19 mouse cellular contexts compared by ENCODE assay signal in the genomic region with DNA sequence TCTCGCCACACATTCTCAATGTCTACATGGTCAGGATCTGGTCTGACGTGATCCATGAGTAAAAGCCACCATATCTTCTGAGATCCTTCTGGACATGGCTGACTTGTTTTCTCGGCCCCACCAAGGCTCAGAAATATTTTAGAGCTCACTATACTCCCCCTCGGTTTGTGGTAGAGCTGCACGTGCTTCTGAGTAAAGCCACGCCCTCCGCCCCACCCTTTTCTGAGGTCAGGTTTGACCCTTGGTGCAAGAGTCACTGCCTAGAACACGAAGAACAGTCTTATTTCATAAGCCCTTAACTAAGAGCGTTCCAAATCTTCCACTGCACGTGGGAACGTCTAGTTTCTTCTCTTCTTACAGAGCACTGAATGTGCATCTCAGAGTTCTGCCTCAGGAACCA. TPM values are rescaled to one million over a fixed set of nuclear protein-coding genes. Genes with fewer than 3 reads are reported as not detected.
DNase-seq lines count a peak whose midpoint lies in the region; ATAC-seq and TF ChIP-seq lines count a peak whose summit lies in the region.
"Had no signal": no experiment of that assay in that cellular context is flagged by ENCODE, and none has a peak within 500 bp of the region (broad histone marks: within the 10 kb centered on the region; RNA-seq: fewer than 3 reads in every experiment).

No protein-coding gene starts in this region.

- H3K4me1 ChIP-seq in embryonic facial prominence, embryonic 13.5 days, result no peaks in the 10 kb centered on the region
- no peaks in the 10 kb centered on the region for H3K4me1 ChIP-seq in embryonic facial prominence, embryonic 10.5 days
- no peaks in the 10 kb centered on the region for H3K4me1 ChIP-seq in kidney, postnatal 0 days (replicated peaks; ENCODE audit: insufficient read depth, low read length)
- H3K4me1 ChIP-seq in liver, embryonic 11.5 days (replicated peaks; ENCODE audit: control insufficient read depth, insufficient read depth, low read length), result no peaks in the 10 kb centered on the region; the same call in 1 of the 2 replicates
- no peaks in the 10 kb centered on the region for H3K4me1 ChIP-seq in lung, postnatal 0 days (ENCODE audit: insufficient read depth, low read depth, low read length)
- H3K4me1 ChIP-seq: heart, embryonic 10.5 days had no signal

- ATAC-seq in embryonic facial prominence, embryonic 13.5 days (ENCODE audit: insufficient number of reproducible peaks, insufficient read depth, low FRiP score, low TSS enrichment, low read depth), result no peak
- ATAC-seq in kidney, postnatal 0 days (replicated peaks; ENCODE audit: low FRiP score, low read depth), result 0 out of 2 replicates have a peak, but pooled peaks have one; percentile 13
- 0 out of 2 replicates have a peak, but pooled peaks have one; percentile 41 for ATAC-seq in liver, embryonic 11.5 days (replicated peaks; ENCODE audit: low FRiP score)
- ATAC-seq in lung, postnatal 0 days, result no peak

- no peak for TF ChIP-seq EP300 in lung, postnatal 0 days (IDR thresholded peaks at IDR 0.05)

- H3K4me3 ChIP-seq in embryonic facial prominence, embryonic 13.5 days, result no peak overlapping the region
- H3K4me3 ChIP-seq in embryonic facial prominence, embryonic 10.5 days, result no peak overlapping the region
- H3K4me3 ChIP-seq in kidney, postnatal 0 days (replicated peaks; ENCODE audit: low read depth, low read length), result no peak overlapping the region
- no peak overlapping the region for H3K4me3 ChIP-seq in liver, embryonic 11.5 days (ENCODE audit: low read depth, low read length)
- H3K4me3 ChIP-seq in lung, postnatal 0 days (ENCODE audit: low read depth, low read length), result no peak overlapping the region
- H3K4me3 ChIP-seq: heart, embryonic 10.5 days; layer of hippocampus, adult 2 months; left cerebral cortex, adult 2 months; limb, embryonic 15.5 days; myocyte had no signal

- no peak overlapping the region for H3K9ac ChIP-seq in embryonic facial prominence, embryonic 13.5 days
- no peak overlapping the region for H3K9ac ChIP-seq in kidney, postnatal 0 days (ENCODE audit: low read depth, low read length)
- no peak overlapping the region for H3K9ac ChIP-seq in liver, embryonic 11.5 days (ENCODE audit: low read depth, low read length)
- no peak overlapping the region for H3K9ac ChIP-seq in lung, postnatal 0 days (replicated peaks; ENCODE audit: low read depth)
- H3K9ac ChIP-seq: limb, embryonic 15.5 days had no signal

- peak overlapping the region; percentile 11; the same call in 1 of the 2 replicates for H3K4me2 ChIP-seq in embryonic facial prominence, embryonic 13.5 days
- no peak overlapping the region for H3K4me2 ChIP-seq in kidney, postnatal 0 days (ENCODE audit: low read length)
- H3K4me2 ChIP-seq in liver, embryonic 11.5 days, result peak overlapping the region; percentile 24
- H3K4me2 ChIP-seq in lung, postnatal 0 days (replicated peaks; ENCODE audit: low read depth, low read length), result no peak overlapping the region
- H3K4me2 ChIP-seq: limb, embryonic 15.5 days had no signal

- TF ChIP-seq CTCF in kidney, postnatal 0 days (IDR thresholded peaks at IDR 0.05; ENCODE audit: low read depth), result no peak
- TF ChIP-seq CTCF in lung, postnatal 0 days (IDR thresholded peaks at IDR 0.05), result no peak

- no peak overlapping the region for H3K27ac ChIP-seq in embryonic facial prominence, embryonic 13.5 days
- H3K27ac ChIP-seq in embryonic facial prominence, embryonic 10.5 days (replicated peaks), result no peak overlapping the region
- H3K27ac ChIP-seq in kidney, postnatal 0 days, result no peak overlapping the region
- H3K27ac ChIP-seq in liver, embryonic 11.5 days (ENCODE audit: low read depth, low read length), result no peak overlapping the region
- no peak overlapping the region for H3K27ac ChIP-seq in lung, postnatal 0 days (ENCODE audit: low read length)
- H3K27ac ChIP-seq: heart, embryonic 10.5 days; layer of hippocampus, adult 2 months; left cerebral cortex, adult 2 months; limb, embryonic 15.5 days had no signal

- H3K27me3 ChIP-seq in embryonic facial prominence, embryonic 13.5 days, result peaks cover 13% of the 10 kb centered on the region; the same call in 1 of the 2 replicates
- H3K27me3 ChIP-seq in embryonic facial prominence, embryonic 10.5 days (replicated peaks; ENCODE audit: low read depth, poor library complexity, severe bottlenecking), result peaks cover 11% of the 10 kb centered on the region; the same call in 1 of the 2 replicates
- no peaks in the 10 kb centered on the region for H3K27me3 ChIP-seq in kidney, postnatal 0 days (ENCODE audit: insufficient read depth, low read length)
- H3K27me3 ChIP-seq in liver, embryonic 11.5 days (replicated peaks; ENCODE audit: control insufficient read depth, insufficient read depth, low read length), result no peaks in the 10 kb centered on the region
- no peaks in the 10 kb centered on the region for H3K27me3 ChIP-seq in lung, postnatal 0 days (replicated peaks; ENCODE audit: insufficient read depth, low read length)
- H3K27me3 ChIP-seq: limb, embryonic 15.5 days had no signal

- H3K9me3 ChIP-seq in embryonic facial prominence, embryonic 13.5 days, result no peaks in the 10 kb centered on the region
- H3K9me3 ChIP-seq in embryonic facial prominence, embryonic 10.5 days, result no peaks in the 10 kb centered on the region
- H3K9me3 ChIP-seq in kidney, postnatal 0 days (replicated peaks; ENCODE audit: low read length), result no peaks in the 10 kb centered on the region
- H3K9me3 ChIP-seq in liver, embryonic 11.5 days (ENCODE audit: control insufficient read depth, low read length), result no peaks in the 10 kb centered on the region
- no peaks in the 10 kb centered on the region for H3K9me3 ChIP-seq in lung, postnatal 0 days (ENCODE audit: low read length)
- H3K9me3 ChIP-seq: heart, embryonic 10.5 days; limb, embryonic 15.5 days had no signal

- no peak for DNase-seq in embryonic facial prominence, embryonic 10.5 days (ENCODE audit: low spot score)
- DNase-seq in kidney, postnatal 0 days (ENCODE audit: low spot score), result no peak
- no peak for DNase-seq in kidney, postnatal 4 days
- DNase-seq in 416B (ENCODE audit: low read depth), result peak; percentile 12
- no peak for DNase-seq in liver, embryonic 11.5 days (ENCODE audit: low spot score)
- DNase-seq in lung, postnatal 0 days (ENCODE audit: low spot score), result no peak
- DNase-seq in spleen, postnatal 36 days (ENCODE audit: low spot score in 2 of 2), result no peak
- DNase-seq: adrenal gland, adult 2 months; cerebellum, adult 9-10 months; heart, postnatal 4 days; kidney, adult 8-10 months; lung, postnatal 4 days; thymus, postnatal 4 days had no signal

- H3K36me3 ChIP-seq in embryonic facial prominence, embryonic 13.5 days, result no peaks in the 10 kb centered on the region
- no peaks in the 10 kb centered on the region for H3K36me3 ChIP-seq in embryonic facial prominence, embryonic 10.5 days (replicated peaks)
- no peaks in the 10 kb centered on the region for H3K36me3 ChIP-seq in kidney, postnatal 0 days (ENCODE audit: insufficient read depth, low read length)
- no peaks in the 10 kb centered on the region for H3K36me3 ChIP-seq in liver, embryonic 11.5 days (ENCODE audit: control insufficient read depth, insufficient read depth, low read length)
- no peaks in the 10 kb centered on the region for H3K36me3 ChIP-seq in lung, postnatal 0 days (ENCODE audit: insufficient read depth, low read length)
- H3K36me3 ChIP-seq: heart, embryonic 10.5 days; limb, embryonic 15.5 days had no signal

- 47% methylated on average over 11 of the region's 11 CpGs for WGBS in embryonic facial prominence, embryonic 13.5 days
- WGBS in embryonic facial prominence, embryonic 10.5 days, result 59% methylated on average over 11 of the region's 11 CpGs
- 47% methylated on average over 11 of the region's 11 CpGs for WGBS in kidney, postnatal 0 days
- 43% methylated on average over 11 of the region's 11 CpGs for WGBS in liver, embryonic 11.5 days
- WGBS in lung, postnatal 0 days, result 55% methylated on average over 11 of the region's 11 CpGs

RNA-seq across cellular contexts. Expression of a gene that starts 6.8 kb away (rescaled TPM):
- polyA plus RNA-seq in embryonic facial prominence, embryonic 13.5 days (2015; fragmentation: Nextera tagmentation; extraction: Ambion mirVana), result 3.2 and 5.1 TPM in 2 replicates
- 0.62 and 1.0 TPM in 2 replicates for polyA plus RNA-seq in embryonic facial prominence, embryonic 10.5 days (2016; fragmentation: Nextera tagmentation; extraction: Ambion mirVana)
- 7.7 and 8.6 TPM in 2 replicates for polyA plus RNA-seq in kidney, postnatal 0 days (2015; fragmentation: Nextera tagmentation; extraction: Ambion mirVana)
- polyA plus RNA-seq in liver, embryonic 11.5 days (2014; fragmentation: Nextera tagmentation; extraction: Ambion mirVana), result 2.7 TPM in 2 replicates
- 2.4 and 2.9 TPM in 2 replicates for polyA plus RNA-seq in lung, postnatal 0 days (2015; fragmentation: Nextera tagmentation; extraction: Ambion mirVana)

Comparison
In these comparisons a context has a peak if more than half of its experiments do, and no peak if none do; other contexts are left out.
1. ATAC-seq: peak in kidney, postnatal 0 days (single experiment) and liver, embryonic 11.5 days (single experiment); none in embryonic facial prominence, embryonic 13.5 days (single experiment) and lung, postnatal 0 days (single experiment).
2. H3K4me2 ChIP-seq: peak in embryonic facial prominence, embryonic 13.5 days (single experiment) and liver, embryonic 11.5 days (single experiment); none in kidney, postnatal 0 days (single experiment) and lung, postnatal 0 days (single experiment).